ENCODE assay signal across 14 mouse cellular contexts in the genomic region with DNA sequence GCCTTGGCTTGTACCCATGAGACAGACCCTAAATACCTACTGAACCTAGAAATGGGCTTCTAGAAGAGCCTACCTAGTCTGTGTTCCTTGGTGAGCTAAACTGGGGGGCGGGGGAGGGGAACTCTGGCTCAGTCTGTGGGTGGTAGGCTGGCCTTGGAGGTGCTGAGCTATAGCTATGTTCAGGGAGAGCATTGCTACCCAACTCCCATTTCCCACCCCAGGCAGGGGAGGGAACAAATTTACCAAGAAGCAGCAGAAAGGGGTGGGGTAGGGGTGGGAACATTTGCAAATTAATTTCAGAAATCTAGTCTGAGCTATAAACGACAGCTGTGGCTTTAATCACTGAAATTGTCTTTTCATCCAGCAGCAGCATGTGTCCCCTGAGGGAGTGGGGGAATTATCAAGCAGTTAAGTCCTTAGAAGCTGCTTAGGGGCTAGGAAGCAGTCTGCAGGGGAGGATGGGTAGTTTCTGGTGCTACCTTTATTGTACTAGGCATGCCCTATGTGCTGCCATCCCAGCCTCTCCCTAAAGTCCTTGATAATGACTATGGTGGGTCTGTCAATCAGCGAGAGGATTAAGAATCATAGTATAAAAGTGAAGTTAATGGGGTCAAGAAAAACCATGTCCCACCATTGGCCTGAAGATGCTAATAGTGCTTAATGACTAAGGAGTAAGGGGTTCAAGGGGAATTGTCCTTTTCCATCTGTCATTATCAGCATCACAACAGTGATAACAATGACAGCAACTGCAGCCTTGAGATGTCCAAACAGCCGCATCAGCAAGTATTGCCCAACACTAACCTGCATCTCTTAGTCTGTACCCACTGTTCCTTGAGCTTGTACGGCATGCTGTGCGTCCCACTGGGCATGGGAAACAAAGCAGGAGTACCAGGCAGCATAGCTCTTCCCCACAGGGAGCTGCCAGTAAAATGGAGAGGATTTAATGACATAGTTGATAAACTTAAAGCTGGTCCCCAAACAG.
DNase-seq lines count a peak whose midpoint lies in the region; ATAC-seq and TF ChIP-seq lines count a peak whose summit lies in the region.
"Had no signal": no experiment of that assay in that cellular context is flagged by ENCODE, and none has a peak within 500 bp of the region (broad histone marks: within the 10 kb centered on the region; RNA-seq: fewer than 3 reads in every experiment).

No protein-coding gene starts in this region.

- intact Hi-C loops in left cerebral cortex, adult 2 months (cut with DNase I), result no loop called here
- intact Hi-C loops in left cerebral cortex, postnatal 25 days (cut with DNase I), result no loop called here
- intact Hi-C loops in heart, postnatal 36 days (cut with DNase I), result no loop called here

- no peak overlapping the region for H3K4me2 ChIP-seq in forebrain, embryonic 16.5 days (ENCODE audit: low read length)
- no peak overlapping the region for H3K4me2 ChIP-seq in midbrain, embryonic 14.5 days (ENCODE audit: low read length)
- H3K4me2 ChIP-seq: lung, embryonic 14.5 days had no signal

- H3K4me1 ChIP-seq in forebrain, embryonic 16.5 days (replicated peaks; ENCODE audit: control insufficient read depth, insufficient read depth, low read length), result no peaks in the 10 kb centered on the region
- peaks cover 12% of the 10 kb centered on the region; the same call in 1 of the 2 replicates for H3K4me1 ChIP-seq in midbrain, embryonic 14.5 days (ENCODE audit: control insufficient read depth, insufficient read depth, low read length)

- H3K4me3 ChIP-seq in left cerebral cortex, adult 2 months, result no peak overlapping the region
- H3K4me3 ChIP-seq in forebrain, embryonic 16.5 days (replicated peaks; ENCODE audit: low read length), result no peak overlapping the region
- H3K4me3 ChIP-seq in midbrain, embryonic 14.5 days (replicated peaks; ENCODE audit: low read depth, low read length), result no peak overlapping the region
- H3K4me3 ChIP-seq: heart, adult 2 months had no signal

- no peak for TF ChIP-seq CTCF in left cerebral cortex, adult 2 months (IDR thresholded peaks at IDR 0.05)

- 56% methylated on average over 6 of the region's 6 CpGs for WGBS in forebrain, embryonic 16.5 days
- WGBS in midbrain, embryonic 14.5 days, result 39% methylated on average over 6 of the region's 6 CpGs

- H3K36me3 ChIP-seq in forebrain, embryonic 16.5 days (ENCODE audit: control insufficient read depth, insufficient read depth), result no peaks in the 10 kb centered on the region
- no peaks in the 10 kb centered on the region for H3K36me3 ChIP-seq in midbrain, embryonic 14.5 days (ENCODE audit: control insufficient read depth, insufficient read depth, low read length)

- no peak for DNase-seq in left cerebral cortex, adult 2 months (ENCODE audit: extremely low spot score in 1 of 2, low spot score in 2 of 2)
- no peak for DNase-seq in left cerebral cortex, postnatal 25 days (ENCODE audit: low spot score in 2 of 2)
- peak; percentile 74 for DNase-seq in midbrain, embryonic 14.5 days
- DNase-seq in retina, postnatal 7 days (ENCODE audit: low read depth, low spot score), result peak; percentile 39
- no peak for DNase-seq in heart, postnatal 36 days
- DNase-seq in gastrocnemius, postnatal 4 days (ENCODE audit: low spot score in 2 of 2), result no peak
- DNase-seq: adrenal gland, postnatal 36 days; cerebellum, adult 11 months; heart, adult 2 months; heart, postnatal 10 days; kidney, postnatal 25 days; lung, embryonic 14.5 days had no signal

- peak overlapping the region; percentile 47 for H3K27ac ChIP-seq in left cerebral cortex, adult 2 months
- H3K27ac ChIP-seq in forebrain, embryonic 16.5 days (ENCODE audit: low read length), result peak overlapping the region; percentile 37; the same call in 1 of the 2 replicates
- H3K27ac ChIP-seq in midbrain, embryonic 14.5 days (replicated peaks; ENCODE audit: low read depth, low read length), result no peak overlapping the region
- H3K27ac ChIP-seq: heart, adult 2 months had no signal

- no peaks in the 10 kb centered on the region for H3K27me3 ChIP-seq in forebrain, embryonic 16.5 days (replicated peaks; ENCODE audit: control insufficient read depth, insufficient read depth, low read length)
- H3K27me3 ChIP-seq in midbrain, embryonic 14.5 days (ENCODE audit: control insufficient read depth, insufficient read depth, low read length), result no peaks in the 10 kb centered on the region

- H3K9ac ChIP-seq in forebrain, embryonic 16.5 days (replicated peaks; ENCODE audit: low read depth, low read length), result no peak overlapping the region
- H3K9ac ChIP-seq in midbrain, embryonic 14.5 days (replicated peaks; ENCODE audit: low read length), result no peak overlapping the region
- H3K9ac ChIP-seq: lung, embryonic 14.5 days had no signal

- peak; percentile 64 for ATAC-seq in forebrain, embryonic 16.5 days
- ATAC-seq in midbrain, embryonic 14.5 days (ENCODE audit: low FRiP score, low TSS enrichment), result peak; percentile 43; the same call in 1 of the 2 replicates
- ATAC-seq: intestine, postnatal 0 days had no signal

- H3K9me3 ChIP-seq in forebrain, embryonic 16.5 days (ENCODE audit: control insufficient read depth, low read length), result no peaks in the 10 kb centered on the region
- H3K9me3 ChIP-seq in midbrain, embryonic 14.5 days (ENCODE audit: control insufficient read depth, low read length), result no peaks in the 10 kb centered on the region

Comparison
In these comparisons a context has a peak if more than half of its experiments do, and no peak if none do; other contexts are left out.
1. DNase-seq: peak in midbrain, embryonic 14.5 days (single experiment) and retina, postnatal 7 days (single experiment); none in left cerebral cortex, adult 2 months (0 of 2), left cerebral cortex, postnatal 25 days (0 of 2), heart, postnatal 36 days (0 of 2) and gastrocnemius, postnatal 4 days (0 of 2).